Mouse (Mus musculus): ENCODE data around the gene Gm21833.
"Not testable (repeated sequence)": the region's sequence is repeated elsewhere in the genome, so short reads cannot be mapped to it uniquely, and the experiment has no call there.

Gm21833 gene

GRCm38 (mm10) chr16:82828082-82828481 is at the start of gene Gm21833:
Gm21833 (plus strand) TSS chr16:82828382.
- DNase-seq (ENCODE audit: low spot score): not testable (repeated sequence)

GRCm38 (mm10) chr16:82789521-82789920 is 38.7 kb upstream of the Gm21833 start:
- DNase-seq (ENCODE audit: low spot score): no peak

GRCm38 (mm10) chr16:82796489-82796888 is 31.7 kb upstream of the Gm21833 start:
- DNase-seq (ENCODE audit: low spot score): no peak

- DNase-seq (ENCODE audit: low spot score): no peak
These were observed 12.9 kb upstream of the Gm21833 start for GRCm38 (mm10) chr16:82815255-82815654.

- DNase-seq (ENCODE audit: low spot score): no peak
These were observed 11.6 kb upstream of the Gm21833 start for GRCm38 (mm10) chr16:82816615-82817014.

GRCm38 (mm10) chr16:82855752-82856151 is 27.6 kb downstream of the Gm21833 start:
- DNase-seq (ENCODE audit: low spot score): no peak

- no peak for DNase-seq (ENCODE audit: low spot score)
These were observed 36.4 kb downstream of the Gm21833 start for GRCm38 (mm10) chr16:82864590-82864989.
